Comparison of ENCODE assay signal across 11 mouse cellular contexts in the genomic region with DNA sequence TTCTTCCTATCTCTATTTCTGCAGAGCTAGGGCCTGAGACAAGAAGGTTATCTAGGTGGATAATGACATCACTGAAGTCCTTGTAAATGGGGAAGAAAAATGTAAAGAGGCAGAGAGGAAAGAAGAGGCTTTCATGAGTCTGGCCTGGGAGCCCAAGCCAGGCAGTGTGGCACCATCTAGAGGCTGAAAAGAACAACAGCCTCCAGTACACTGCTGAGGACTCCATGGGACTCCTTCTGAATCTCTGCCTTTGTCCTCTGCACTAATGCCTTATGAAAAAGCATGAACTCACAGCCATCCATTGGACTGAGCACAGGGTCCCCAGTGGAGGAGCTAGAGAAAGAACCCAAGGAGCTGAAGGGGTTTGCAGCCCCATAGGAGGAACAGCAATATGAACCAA. TPM values are rescaled to one million over a fixed set of nuclear protein-coding genes. Genes with fewer than 3 reads are reported as not detected.
DNase-seq lines count a peak whose midpoint lies in the region; ATAC-seq and TF ChIP-seq lines count a peak whose summit lies in the region.
"Not testable (repeated sequence)": the region's sequence is repeated elsewhere in the genome, so short reads cannot be mapped to it uniquely, and the experiment has no call there.
"Had no signal": no experiment of that assay in that cellular context is flagged by ENCODE, and none has a peak within 500 bp of the region (broad histone marks: within the 10 kb centered on the region; RNA-seq: fewer than 3 reads in every experiment).

No protein-coding gene starts in this region.

- H3K79me2 ChIP-seq in MEL (ENCODE audit: control insufficient read depth, insufficient read depth, low read length, poor library complexity) = not testable (repeated sequence)

- not testable (repeated sequence) for H3K9me3 ChIP-seq in MEL (replicated peaks; ENCODE audit: insufficient read depth, low read length); forebrain, postnatal 0 days (ENCODE audit: low read length); neural tube, embryonic 13.5 days

- TF ChIP-seq RAD21 in MEL (IDR thresholded peaks at IDR 0.05; ENCODE audit: low read depth, low read length) = peak; percentile 73

- ATAC-seq in forebrain, postnatal 0 days = peak; percentile 80
- ATAC-seq in neural tube, embryonic 13.5 days (ENCODE audit: low read depth) = 0 out of 2 replicates have a peak, but pooled peaks have one; percentile 63

- TF ChIP-seq POLR2A in MEL (IDR thresholded peaks at IDR 0.05; ENCODE audit: control insufficient read depth in 1 of 2, insufficient read depth in 1 of 2, low read depth in 1 of 2, low read length in 2 of 2, poor library complexity in 1 of 2) = not testable (repeated sequence)

- H3K9ac ChIP-seq in MEL (ENCODE audit: control insufficient read depth, low read depth, low read length, poor library complexity, severe bottlenecking); forebrain, postnatal 0 days; neural tube, embryonic 13.5 days: not testable (repeated sequence)

- not testable (repeated sequence) for H3K27ac ChIP-seq in MEL (ENCODE audit: control insufficient read depth, low read depth, low read length); forebrain, postnatal 0 days (ENCODE audit: low read depth, low read length); neural tube, embryonic 13.5 days (replicated peaks)

- H3K4me3 ChIP-seq in MEL (ENCODE audit: control insufficient read depth in 1 of 2, insufficient read depth in 1 of 2, low read depth in 2 of 2, low read length in 2 of 2); forebrain, postnatal 0 days (ENCODE audit: low read depth, low read length); neural tube, embryonic 13.5 days: not testable (repeated sequence)

- H3K4me1 ChIP-seq in MEL (ENCODE audit: control insufficient read depth in 1 of 2, insufficient read depth in 2 of 2, low read length in 2 of 2); forebrain, postnatal 0 days (ENCODE audit: insufficient read depth); neural tube, embryonic 13.5 days (replicated peaks): not testable (repeated sequence)

- not testable (repeated sequence) for H3K27me3 ChIP-seq in MEL (ENCODE audit: control insufficient read depth in 1 of 2, insufficient read depth in 2 of 2, low read length in 2 of 2); forebrain, postnatal 0 days (ENCODE audit: insufficient read depth, low read length); neural tube, embryonic 13.5 days

- peak; percentile 54 to 68 (median 65) for TF ChIP-seq CTCF in MEL (IDR thresholded peaks at IDR 0.05 in 2 of 3, conservative IDR thresholded peaks at IDR 0.05 in 1 of 3; ENCODE audit: control insufficient read depth in 1 of 3, insufficient read depth in 1 of 3, low read depth in 2 of 3, low read length in 3 of 3, poor library complexity in 1 of 3, severe bottlenecking in 1 of 3)
- TF ChIP-seq CTCF in forebrain, postnatal 0 days (IDR thresholded peaks at IDR 0.05; ENCODE audit: low read depth) = peak; percentile 59

- H3K4me2 ChIP-seq in forebrain, postnatal 0 days (ENCODE audit: low read depth); neural tube, embryonic 13.5 days: not testable (repeated sequence)

- not testable (repeated sequence) for TF ChIP-seq EP300 in MEL (IDR thresholded peaks at IDR 0.05; ENCODE audit: low read depth in 1 of 2, low read length in 2 of 2)

- DNase-seq in MEL (ENCODE audit: low read depth, low spot score) = peak; percentile 81
- DNase-seq in brain, adult 2 months (ENCODE audit: low read depth, low spot score) = peak; percentile 47
- peak; percentile 3 for DNase-seq in forebrain, postnatal 0 days
- peak; percentile 76 for DNase-seq in induced T-regulatory cell, adult 2 months (ENCODE audit: low read depth)
- DNase-seq in left cerebral cortex, adult 18-20 months (ENCODE audit: low spot score in 2 of 2) = peak; percentile 13 to 21
- DNase-seq in lung, postnatal 10 days = peak; percentile 24
- DNase-seq in thymus, postnatal 0 days (ENCODE audit: low spot score) = peak; percentile 25

- not testable (repeated sequence) for H3K36me3 ChIP-seq in MEL (ENCODE audit: control insufficient read depth in 1 of 2, insufficient read depth in 2 of 2, low read length in 2 of 2); forebrain, postnatal 0 days (ENCODE audit: insufficient read depth); neural tube, embryonic 13.5 days

TF ChIP-seq in MEL, 35 proteins besides CTCF, POLR2A, EP300 and RAD21:
- TF ChIP-seq SMC3 (IDR thresholded peaks at IDR 0.05; ENCODE audit: low read depth, low read length) (peak; percentile 73), ZC3H11A (IDR thresholded peaks at IDR 0.05; ENCODE audit: low read depth, low read length) (0 out of 2 replicates have a peak, but pooled peaks have one; percentile 40), GATA1 (IDR thresholded peaks at IDR 0.05; ENCODE audit: low read depth, low read length) (0 out of 2 replicates have a peak, but pooled peaks have one; percentile 19)

RNA-seq across cellular contexts. Expression of a gene that starts 43.5 kb away (rescaled TPM):
- total RNA-seq in MEL (2012; rRNA removed) = not detected in 2 replicates
- not detected for polyA plus RNA-seq in MEL (2012; ENCODE audit: insufficient read depth in 1 of 2, insufficient read length in 2 of 2, low read depth in 1 of 2, low replicate concordance in 2 of 2, missing spikeins in 1 of 2)
- not detected in 2 replicates for total RNA-seq in forebrain, postnatal 0 days (2014; rRNA removed)
- not detected in 2 replicates for polyA plus RNA-seq in forebrain, postnatal 0 days (2015; fragmentation: Nextera tagmentation; extraction: Ambion mirVana)
- not detected for total RNA-seq in left cerebral cortex, adult 18-20 months (2021)
- polyA plus RNA-seq in neural tube, embryonic 13.5 days (2015; fragmentation: Nextera tagmentation; extraction: Ambion mirVana) = not detected in 2 replicates
- 0.10 TPM in 1 of 2 replicates, not detected in the other for polyA plus RNA-seq in thymus, postnatal 0 days (2015; fragmentation: Nextera tagmentation; extraction: Ambion mirVana)
- total RNA-seq: gastrocnemius, postnatal 4 days had no signal
- polyA plus RNA-seq: embryonic facial prominence, embryonic 15.5 days; liver, embryonic 16.5 days had no signal

RNA-seq across cellular contexts. Expression of a gene that starts 54.1 kb away (rescaled TPM):
- 81.1 and 108 TPM in 2 replicates for total RNA-seq in MEL (2012; rRNA removed)
- polyA plus RNA-seq in MEL (2012; ENCODE audit: insufficient read depth in 1 of 2, insufficient read length in 2 of 2, low read depth in 1 of 2, low replicate concordance in 2 of 2, missing spikeins in 1 of 2) = 10 to 100 TPM in 1 of 2 experiments, not detected in 1; 92.5 TPM
- total RNA-seq in forebrain, postnatal 0 days (2014; rRNA removed) = 139 and 198 TPM in 2 replicates
- 187 and 244 TPM in 2 replicates for polyA plus RNA-seq in forebrain, postnatal 0 days (2015; fragmentation: Nextera tagmentation; extraction: Ambion mirVana)
- total RNA-seq in left cerebral cortex, adult 18-20 months (2021) = 10 to 100 TPM; 47.3 to 49.9 TPM
- 363 and 435 TPM in 2 replicates for polyA plus RNA-seq in neural tube, embryonic 13.5 days (2015; fragmentation: Nextera tagmentation; extraction: Ambion mirVana)
- 485 and 530 TPM in 2 replicates for polyA plus RNA-seq in thymus, postnatal 0 days (2015; fragmentation: Nextera tagmentation; extraction: Ambion mirVana)

Comparison
In these comparisons a context has a peak if more than half of its experiments do, and no peak if none do; other contexts are left out.
1. DNase-seq: peak in every context shown above with its lines; median percentile 81 in MEL; 76 in induced T-regulatory cell, adult 2 months; 47 in brain, adult 2 months; 25 in thymus, postnatal 0 days; 24 in lung, postnatal 10 days; 17 in left cerebral cortex, adult 18-20 months; 3 in forebrain, postnatal 0 days.